Mouse (Mus musculus) myocyte (in vitro differentiated cells): Measurements from ENCODE around the gene Hmx1.

Experiments
- CEBPB ChIP-seq: IDR thresholded peaks from 2 replicates; pipeline ENCODE4 v1.6.1; 2011; ENCODE audit warnings: mild to moderate bottlenecking, moderate library complexity; ENCODE audit not compliant: poor library complexity, insufficient read depth, severe bottlenecking
- E2F4 ChIP-seq: IDR thresholded peaks from one replicate; pipeline ENCODE4 v1.6.1; 2011; ENCODE audit warnings: mild to moderate bottlenecking, control low read depth, moderate library complexity; ENCODE audit not compliant: insufficient read depth
- MAX ChIP-seq: IDR thresholded peaks from one replicate; pipeline ENCODE4 v1.6.1; 2011; ENCODE audit warnings: low read depth, mild to moderate bottlenecking, control low read depth
- MYOD1 ChIP-seq, 3 experiments: IDR thresholded peaks; one replicate each; pipeline ENCODE4 v1.6.1; 2011; ENCODE audit warnings: control low read depth in 2 of 3, low read depth in 2 of 3, mild to moderate bottlenecking in 2 of 3, moderate library complexity in 1 of 3; ENCODE audit not compliant: insufficient read length in 2 of 3, control insufficient read depth in 1 of 3
- POLR2A ChIP-seq: IDR thresholded peaks from one replicate; pipeline ENCODE4 v1.6.1; 2011; ENCODE audit warnings: low read depth, mild to moderate bottlenecking, control low read depth, moderate library complexity; ENCODE audit not compliant: insufficient read length
- POLR2AphosphoS2 ChIP-seq: IDR thresholded peaks from one replicate; pipeline ENCODE4 v1.6.1; 2011; ENCODE audit warnings: low read depth, control low read depth; ENCODE audit not compliant: insufficient read length
- TCF12 ChIP-seq: IDR thresholded peaks from one replicate; pipeline ENCODE4 v1.6.1; 2011; ENCODE audit warnings: mild to moderate bottlenecking, control low read depth; ENCODE audit not compliant: poor library complexity, insufficient read depth, severe bottlenecking
- TCF3 ChIP-seq: IDR thresholded peaks from one replicate; pipeline ENCODE4 v1.6.1; 2011; ENCODE audit warnings: low read depth, control low read depth; ENCODE audit not compliant: insufficient read length
- USF1 ChIP-seq: IDR thresholded peaks from one replicate; pipeline ENCODE4 v1.6.1; 2011; ENCODE audit warnings: low read depth, mild to moderate bottlenecking, control low read depth, moderate library complexity

- no peak for TF ChIP-seq POLR2A
- TF ChIP-seq MAX: no peak
- TF ChIP-seq MYOD1 (IDR thresholded peaks at IDR 0.05; ENCODE audit: control insufficient read depth in 1 of 3, insufficient read length in 2 of 3, low read depth in 2 of 3): no peak
- TF ChIP-seq CEBPB: no peak
- TF ChIP-seq POLR2AphosphoS2: no peak
- TF ChIP-seq E2F4: no peak
- TF ChIP-seq TCF12: no peak
- no peak for TF ChIP-seq USF1
- TF ChIP-seq TCF3: no peak
Measured at GRCm38 (mm10) chr5:35434038-35434437, 45.1 kb downstream of the Hmx1 start.
